Mouse (Mus musculus) common myeloid progenitor, adult 5-6 weeks (primary cell): ENCODE measurements around the gene Axin2. TPM values are rescaled to one million over a fixed set of nuclear protein-coding genes. Genes with fewer than 3 reads are reported as not detected.

Experiments
- ATAC-seq: replicated peaks from 2 replicates; pipeline ENCODE4 v1.8.0; 2016; ENCODE audit warnings: low read depth, mild to moderate bottlenecking, moderate TSS enrichment, inconsistent platforms; ENCODE audit not compliant: poor library complexity, severe bottlenecking
- total RNA-seq: library from RNA; stranded (forward); fragments of 200-1000, 187-1606 nt; gene quantifications from 2 replicates; pipeline ENCODE4 v1.2.3, GENCODE M21; 2017

The Axin2 gene
- total RNA-seq, 1 experiment from 2014 or later, result 1.9 TPM

- ATAC-seq, result no peak
These were observed 39.0 kb downstream of the Axin2 start for GRCm38 (mm10) chr11:108959196-108959595.

GRCm38 (mm10) chr11:108961651-108962065 is 41.5 kb downstream of the Axin2 start:
- no peak for ATAC-seq

- ATAC-seq, result no peak
These were observed 43.5 kb downstream of the Axin2 start for GRCm38 (mm10) chr11:108963476-108964232.

- no peak for ATAC-seq
These were observed 45.6 kb downstream of the Axin2 start for GRCm38 (mm10) chr11:108965740-108966139.

- no peak for ATAC-seq
These were observed 53.3 kb downstream of the Axin2 start for GRCm38 (mm10) chr11:108973459-108973858.

GRCm38 (mm10) chr11:108973866-108974265 is 53.7 kb downstream of the Axin2 start:
- ATAC-seq, result no peak

GRCm38 (mm10) chr11:108975583-108975982 is 55.4 kb downstream of the Axin2 start:
- no peak for ATAC-seq

- ATAC-seq, result no peak
These were observed 60.4 kb downstream of the Axin2 start for GRCm38 (mm10) chr11:108980530-108980929.

- ATAC-seq, result no peak
These were observed 60.9 kb downstream of the Axin2 start for GRCm38 (mm10) chr11:108981012-108981411.

- no peak for ATAC-seq
These were observed 63.4 kb downstream of the Axin2 start for GRCm38 (mm10) chr11:108983409-108984064.

- no peak for ATAC-seq
These were observed 64.7 kb downstream of the Axin2 start for GRCm38 (mm10) chr11:108984711-108985419.

- no peak for ATAC-seq
These were observed 65.7 kb downstream of the Axin2 start for GRCm38 (mm10) chr11:108985836-108986235.

GRCm38 (mm10) chr11:108987226-108987625 is 67.1 kb downstream of the Axin2 start:
- no peak for ATAC-seq

- no peak for ATAC-seq
These were observed 67.6 kb downstream of the Axin2 start for GRCm38 (mm10) chr11:108987705-108988104.

GRCm38 (mm10) chr11:108988258-108988657 is 68.1 kb downstream of the Axin2 start:
- ATAC-seq, result no peak

- ATAC-seq, result no peak
These were observed 69.8 kb downstream of the Axin2 start for GRCm38 (mm10) chr11:108989940-108990339.

GRCm38 (mm10) chr11:108993414-108993813 is 73.3 kb downstream of the Axin2 start:
- no peak for ATAC-seq

- ATAC-seq, result no peak
These were observed 75.2 kb downstream of the Axin2 start for GRCm38 (mm10) chr11:108995196-108995989.

GRCm38 (mm10) chr11:108995990-108996533 is 75.9 kb downstream of the Axin2 start:
- ATAC-seq, result no peak

GRCm38 (mm10) chr11:108997816-108998215 is 77.7 kb downstream of the Axin2 start:
- no peak for ATAC-seq
